Mouse (Mus musculus) heart, embryonic 15.5 days (tissue): ENCODE measurements around the gene Iqschfp. TPM values are rescaled to one million over a fixed set of nuclear protein-coding genes. Genes with fewer than 3 reads are reported as not detected.
A peak's percentile ranks its signal among the peaks of the same experiment; 100 is the strongest.

Experiments
- ATAC-seq: fragments of 200-750 bp; cut with Nextera tagmentation; replicated peaks from 2 replicates; pipeline ENCODE4 v1.8.0; 2017; ENCODE audit warnings: low read depth, moderate TSS enrichment; ENCODE audit not compliant: insufficient number of reproducible peaks, insufficient read depth, low FRiP score
- H3K27ac ChIP-seq: fragments of 300-500 bp; sonication (generic); 2 replicates; pipeline ENCODE4 v1.5.1; 2015; ENCODE audit warnings: mild to moderate bottlenecking, inconsistent platforms
- H3K27me3 ChIP-seq: fragments of 300-500 bp; sonication (generic); 2 replicates; pipeline ENCODE4 v1.6.1; 2015; ENCODE audit warnings: inconsistent platforms
- H3K36me3 ChIP-seq: fragments of 300-500 bp; sonication (generic); 2 replicates; pipeline ENCODE4 v1.6.1; 2015; ENCODE audit warnings: mild to moderate bottlenecking, inconsistent platforms
- H3K4me1 ChIP-seq: fragments of 300-500 bp; sonication (generic); replicated peaks from 2 replicates; pipeline ENCODE4 v1.6.1; 2015; ENCODE audit warnings: inconsistent platforms
- H3K4me2 ChIP-seq: fragments of 300-500 bp; sonication (generic); 2 replicates; pipeline ENCODE4 v1.6.1; 2015; ENCODE audit warnings: inconsistent platforms, mild to moderate bottlenecking, moderate library complexity
- H3K4me3 ChIP-seq: fragments of 300-500 bp; sonication (generic); 2 replicates; pipeline ENCODE4 v1.5.1; 2015; ENCODE audit warnings: mild to moderate bottlenecking, inconsistent platforms
- H3K9ac ChIP-seq: fragments of 300-500 bp; sonication (generic); 2 replicates; pipeline ENCODE4 v1.6.1; 2015; ENCODE audit warnings: mild to moderate bottlenecking, inconsistent platforms
- H3K9me3 ChIP-seq: fragments of 300-500 bp; sonication (generic); replicated peaks from 2 replicates; pipeline ENCODE4 v1.6.1; 2016; ENCODE audit warnings: inconsistent platforms
- WGBS: fragments of 180-500 bp; shearing (Covaris S2); methylation state at CpG from one replicate; pipeline ENCODE4 v1.1.7; 2015; ENCODE audit warnings: mixed read lengths; 5-methylcytosine and 5-hydroxymethylcytosine counted together
- polyA plus RNA-seq: library from polyadenylated mRNA; unstranded; fragments of >200 nt; fragmentation: Nextera tagmentation; extraction: Ambion mirVana; gene quantifications from 2 replicates; pipeline ENCODE4 v1.2.1, GENCODE M21; 2015

The Iqschfp gene
- polyA plus RNA-seq, 1 experiment from 2014 or later, result not detected

DNA sequence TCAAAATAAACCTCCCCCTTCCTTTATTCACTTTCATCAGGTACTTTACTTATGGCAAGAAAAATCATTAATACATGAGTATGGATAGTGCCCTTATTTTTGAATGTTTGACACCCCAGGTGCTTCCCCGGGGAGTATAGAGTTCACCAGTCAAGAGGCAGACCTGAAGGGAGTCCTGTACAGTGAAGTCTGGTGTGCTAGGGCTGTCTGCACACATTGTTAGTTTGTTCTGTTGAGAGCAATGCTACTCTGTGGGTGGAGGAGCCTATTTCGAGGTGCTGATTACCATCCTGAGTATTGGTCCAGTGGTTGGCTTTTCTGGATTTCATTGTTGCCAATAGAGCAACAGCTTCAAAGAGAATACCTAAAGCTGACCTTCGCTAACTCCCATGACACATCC lies 26.1 kb downstream of the Iqschfp start:
- Histone ChIP-seq H3K4me3 (no peak overlapping the region), H3K4me1 (no peaks in the 10 kb centered on the region), H3K27ac (no peak overlapping the region), H3K27me3 (no peaks in the 10 kb centered on the region), H3K4me2 (no peak overlapping the region), H3K36me3 (no peaks in the 10 kb centered on the region), H3K9ac (no peak overlapping the region), H3K9me3 (no peaks in the 10 kb centered on the region)
- WGBS, result 80% methylated on average over 3 of the region's 3 CpGs
- ATAC-seq, result no peak

DNA sequence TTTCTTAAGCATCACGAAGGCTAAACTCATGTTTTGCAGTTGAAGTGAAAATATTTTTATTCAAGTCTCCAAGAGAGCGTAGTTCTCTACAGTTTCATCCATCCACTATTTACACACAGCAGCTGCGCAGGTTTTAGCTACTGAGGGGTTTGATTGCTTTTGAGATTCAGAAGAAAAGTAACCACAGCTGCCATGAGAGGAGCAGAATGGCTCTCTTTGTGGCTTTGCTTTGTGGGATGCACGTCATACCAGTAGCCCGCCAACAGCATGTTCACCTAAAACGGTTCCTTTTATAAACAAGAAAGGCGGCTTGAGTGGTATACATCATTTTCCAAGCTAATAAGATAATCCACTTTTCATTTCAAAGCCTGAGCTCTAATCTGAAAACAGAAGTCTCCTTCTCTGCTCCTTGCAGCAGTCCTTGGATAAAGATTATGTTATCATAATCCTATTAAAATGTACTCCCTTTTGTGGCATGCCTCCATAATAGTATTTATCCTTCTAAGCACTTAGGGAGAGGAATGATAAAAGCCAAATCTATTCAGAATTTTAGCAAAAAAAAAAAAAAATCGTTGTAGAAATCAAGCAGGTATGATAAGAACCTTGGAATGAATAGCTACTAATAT lies 26.7 kb downstream of the Iqschfp start:
- 58% methylated on average over 8 of the region's 8 CpGs for WGBS
- H3K4me3 ChIP-seq, result no peak overlapping the region
- ATAC-seq, result no peak
- no peak overlapping the region for H3K9ac ChIP-seq
- H3K36me3 ChIP-seq, result no peaks in the 10 kb centered on the region
- no peak overlapping the region for H3K4me2 ChIP-seq
- H3K9me3 ChIP-seq, result no peaks in the 10 kb centered on the region
- H3K27ac ChIP-seq, result no peak overlapping the region
- H3K27me3 ChIP-seq, result no peaks in the 10 kb centered on the region
- H3K4me1 ChIP-seq, result no peaks in the 10 kb centered on the region

DNA sequence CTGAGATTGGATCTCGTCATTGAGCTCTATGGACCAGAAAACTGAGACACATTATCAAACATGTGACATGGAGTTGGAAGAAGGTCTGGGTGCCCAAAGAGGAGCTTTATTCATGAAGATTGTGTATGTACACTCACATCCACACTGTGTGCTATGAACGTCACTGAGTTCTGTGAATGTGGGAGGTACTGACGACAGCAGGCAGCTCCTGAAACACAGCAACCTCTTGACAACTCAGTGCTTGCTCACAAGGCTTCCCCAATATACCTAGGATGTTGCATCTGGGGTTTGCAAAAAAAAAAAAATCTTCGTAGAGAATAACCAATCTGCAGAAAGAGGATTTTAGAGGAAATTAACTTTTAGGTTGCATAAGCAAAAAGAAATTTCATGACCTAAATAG lies 31.1 kb downstream of the Iqschfp start:
- Histone ChIP-seq H3K27me3 (no peaks in the 10 kb centered on the region), H3K9ac (no peak overlapping the region), H3K4me1 (no peaks in the 10 kb centered on the region), H3K27ac (no peak overlapping the region), H3K36me3 (no peaks in the 10 kb centered on the region), H3K9me3 (no peaks in the 10 kb centered on the region), H3K4me2 (no peak overlapping the region), H3K4me3 (no peak overlapping the region)
- ATAC-seq, result no peak
- 70% methylated on average over 4 of the region's 4 CpGs for WGBS

DNA sequence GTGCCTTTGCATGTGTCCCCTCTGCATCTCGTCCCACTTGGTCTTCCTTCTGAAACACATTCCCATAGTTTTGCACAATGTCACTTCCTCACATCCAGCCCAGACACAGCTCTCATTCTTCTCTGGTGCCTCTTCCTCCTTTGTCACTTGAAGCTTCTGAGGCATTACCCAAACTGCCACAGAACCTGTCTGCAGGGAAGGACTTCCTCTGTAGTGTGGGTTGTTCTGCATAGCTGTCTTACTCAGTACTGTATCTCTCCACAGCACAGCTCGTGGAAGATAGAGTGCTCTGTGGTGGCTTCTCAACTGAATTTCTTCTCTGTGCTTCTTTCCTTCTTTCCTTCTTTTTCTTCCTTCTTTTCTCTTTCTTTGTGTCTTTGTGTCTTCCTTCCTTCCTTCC lies 33.4 kb downstream of the Iqschfp start:
- WGBS, result 50% methylated on average over 2 of the region's 2 CpGs
- no peak overlapping the region for H3K4me3 ChIP-seq
- no peaks in the 10 kb centered on the region for H3K4me1 ChIP-seq
- no peak overlapping the region for H3K4me2 ChIP-seq
- H3K27ac ChIP-seq, result no peak overlapping the region
- no peaks in the 10 kb centered on the region for H3K36me3 ChIP-seq
- no peak overlapping the region for H3K9ac ChIP-seq
- no peak for ATAC-seq
- H3K27me3 ChIP-seq, result no peaks in the 10 kb centered on the region
- H3K9me3 ChIP-seq, result no peaks in the 10 kb centered on the region

DNA sequence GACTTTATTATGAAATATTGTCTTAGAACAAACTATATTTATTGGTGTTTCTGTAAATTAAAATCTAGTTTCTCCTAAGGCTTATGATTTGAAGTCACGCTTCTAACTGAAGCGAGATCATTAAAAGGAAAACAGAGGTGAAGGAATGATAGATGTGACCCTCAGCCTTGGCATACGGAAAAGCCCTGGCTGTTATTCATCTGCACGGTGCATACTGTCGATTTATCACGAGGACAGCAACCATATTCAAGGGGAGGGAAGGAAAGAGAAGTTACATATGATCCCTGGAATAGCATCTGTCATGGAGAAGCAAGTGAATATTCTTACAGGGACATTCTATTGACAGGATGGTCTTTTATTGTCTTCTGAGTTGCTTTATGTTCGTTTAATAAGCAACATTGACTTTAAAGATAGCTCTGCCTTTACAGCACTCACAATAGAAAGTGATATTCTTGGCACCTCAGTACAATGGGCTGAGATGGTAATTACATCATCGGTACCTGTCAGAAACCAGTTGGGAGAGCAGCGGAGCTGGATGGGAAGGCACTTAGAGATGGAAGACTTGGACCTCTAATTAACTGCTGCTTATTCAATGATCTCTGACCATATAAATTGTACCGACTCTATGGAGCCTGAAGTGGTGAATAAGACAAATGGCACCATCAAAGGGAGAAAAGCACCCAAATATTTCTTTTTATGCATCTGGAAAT lies 38.5 kb downstream of the Iqschfp start:
- Histone ChIP-seq H3K4me2 (no peak overlapping the region), H3K27me3 (no peaks in the 10 kb centered on the region), H3K4me1 (no peaks in the 10 kb centered on the region), H3K4me3 (no peak overlapping the region), H3K36me3 (no peaks in the 10 kb centered on the region), H3K9me3 (no peaks in the 10 kb centered on the region), H3K9ac (no peak overlapping the region), H3K27ac (no peak overlapping the region)
- 78% methylated on average over 10 of the region's 10 CpGs for WGBS
- ATAC-seq, result no peak

DNA sequence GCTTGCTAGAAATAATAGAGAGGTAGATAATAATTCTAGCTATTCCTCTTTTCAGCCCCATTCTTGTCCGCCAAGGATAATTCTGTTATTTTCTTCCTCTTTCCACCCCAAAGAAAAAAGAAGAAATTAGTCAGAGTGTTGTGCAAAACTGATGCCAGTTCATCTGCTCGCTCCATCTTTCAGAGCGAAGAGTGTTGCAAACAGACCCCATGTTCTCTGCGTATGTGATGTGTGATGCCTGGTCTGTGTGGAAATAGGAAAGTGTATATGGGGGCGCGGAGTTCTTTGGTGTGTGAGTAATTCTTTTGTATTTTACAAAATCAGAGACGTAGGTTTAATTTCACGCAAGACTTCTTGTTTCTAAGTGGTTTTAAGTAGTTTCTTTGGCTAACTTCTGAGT lies 39.1 kb downstream of the Iqschfp start:
- WGBS, result 93% methylated on average over 8 of the region's 8 CpGs
- no peaks in the 10 kb centered on the region for H3K9me3 ChIP-seq
- H3K4me2 ChIP-seq, result no peak overlapping the region
- H3K36me3 ChIP-seq, result no peaks in the 10 kb centered on the region
- no peaks in the 10 kb centered on the region for H3K27me3 ChIP-seq
- H3K4me1 ChIP-seq, result no peaks in the 10 kb centered on the region
- ATAC-seq, result no peak
- no peak overlapping the region for H3K4me3 ChIP-seq
- no peak overlapping the region for H3K27ac ChIP-seq
- H3K9ac ChIP-seq, result no peak overlapping the region

DNA sequence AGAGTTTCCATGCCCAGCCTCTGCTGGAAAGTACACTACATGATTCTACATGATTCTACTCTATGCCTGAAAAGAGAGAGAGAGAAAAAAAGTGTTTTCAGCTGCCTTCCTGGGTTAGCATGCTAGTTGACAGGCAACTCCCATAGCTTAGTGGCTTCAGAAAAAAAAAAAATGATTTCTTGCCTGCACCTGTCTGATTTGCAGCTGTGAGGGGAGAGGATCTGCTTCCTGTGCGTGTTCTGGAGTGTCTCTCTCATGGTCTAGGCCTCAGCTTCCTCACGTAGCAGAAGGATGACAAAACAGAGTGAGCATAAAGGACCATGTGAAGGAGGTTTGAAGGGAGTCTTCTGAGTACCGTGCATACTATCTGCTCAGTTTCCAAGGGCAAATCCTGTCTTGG lies 39.9 kb downstream of the Iqschfp start:
- Histone ChIP-seq H3K4me2 (no peak overlapping the region), H3K9me3 (no peaks in the 10 kb centered on the region), H3K4me3 (no peak overlapping the region), H3K4me1 (no peaks in the 10 kb centered on the region), H3K27ac (no peak overlapping the region), H3K27me3 (no peaks in the 10 kb centered on the region), H3K36me3 (no peaks in the 10 kb centered on the region), H3K9ac (no peak overlapping the region)
- 69% methylated on average over 3 of the region's 3 CpGs for WGBS
- no peak for ATAC-seq

DNA sequence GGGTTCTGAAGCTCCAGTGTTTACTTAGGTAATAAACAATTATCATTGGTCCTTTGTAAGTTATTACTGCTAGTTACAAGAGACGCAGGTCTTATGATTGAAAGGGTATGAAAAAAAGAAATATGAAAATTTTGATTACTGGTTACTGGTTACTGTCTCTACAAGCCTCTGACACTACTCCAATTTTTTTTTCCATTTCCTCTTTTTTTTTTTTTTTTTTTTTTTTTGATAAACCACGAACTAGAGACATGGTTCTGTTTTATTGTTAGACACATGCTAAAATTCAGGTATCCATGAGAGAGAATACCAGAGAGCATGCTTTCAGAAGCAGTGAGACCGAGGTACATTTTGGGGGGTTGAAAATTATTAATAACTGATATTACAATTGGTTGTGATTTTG lies 43.8 kb downstream of the Iqschfp start:
- WGBS, result 65% methylated on average over 3 of the region's 3 CpGs
- no peak overlapping the region for H3K4me3 ChIP-seq
- H3K9ac ChIP-seq, result no peak overlapping the region
- no peaks in the 10 kb centered on the region for H3K36me3 ChIP-seq
- no peak for ATAC-seq
- no peaks in the 10 kb centered on the region for H3K27me3 ChIP-seq
- H3K4me1 ChIP-seq, result no peaks in the 10 kb centered on the region
- no peaks in the 10 kb centered on the region for H3K9me3 ChIP-seq
- no peak overlapping the region for H3K27ac ChIP-seq
- H3K4me2 ChIP-seq, result no peak overlapping the region

DNA sequence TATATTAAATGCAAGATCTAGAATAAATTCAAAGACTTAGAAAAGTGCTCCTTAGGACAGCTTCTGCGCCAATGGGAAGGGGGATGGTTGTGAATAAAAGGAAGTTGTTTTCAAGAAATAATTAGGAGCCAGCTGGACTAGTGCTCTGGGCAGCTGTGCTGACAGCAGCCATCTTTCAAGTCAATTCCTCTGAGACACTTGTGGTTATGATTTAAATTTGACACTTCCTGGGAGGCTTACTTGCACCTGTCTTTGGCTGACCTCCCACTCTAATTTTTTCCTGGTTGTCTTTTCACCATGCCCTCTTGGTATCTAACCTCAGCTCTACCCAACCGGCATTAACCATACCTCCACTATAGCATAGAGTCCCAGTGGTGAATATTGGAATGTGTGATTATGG lies 55.0 kb downstream of the Iqschfp start:
- 73% methylated on average over 2 of the region's 2 CpGs for WGBS
- Histone ChIP-seq H3K4me3 (no peak overlapping the region), H3K4me2 (no peak overlapping the region), H3K4me1 (peaks cover 4% of the 10 kb centered on the region; the same call in 1 of the 2 replicates), H3K27ac (no peak overlapping the region), H3K27me3 (no peaks in the 10 kb centered on the region), H3K9me3 (no peaks in the 10 kb centered on the region), H3K9ac (no peak overlapping the region), H3K36me3 (no peaks in the 10 kb centered on the region)
- ATAC-seq, result no peak

DNA sequence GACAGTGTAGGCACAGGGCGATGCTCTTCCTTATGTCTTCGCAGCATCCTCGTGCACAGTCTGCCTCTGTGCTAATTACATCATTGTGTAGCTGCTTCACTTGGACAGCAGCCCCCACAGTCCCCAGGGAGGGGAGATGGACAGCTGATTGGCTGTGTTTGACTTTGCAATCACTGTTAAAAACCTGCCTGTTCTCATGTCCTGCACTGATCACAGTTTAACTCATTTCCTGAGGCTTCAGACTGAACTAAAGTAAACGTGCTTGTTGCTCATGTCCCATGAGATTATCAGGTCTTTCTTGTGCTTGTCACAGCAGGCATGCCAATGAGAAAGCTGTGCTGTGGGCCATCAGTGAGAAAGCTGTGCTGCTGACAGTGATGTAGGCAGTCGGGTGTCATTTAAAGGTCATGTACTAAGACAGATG lies 60.5 kb downstream of the Iqschfp start:
- 36% methylated on average over 5 of the region's 5 CpGs for WGBS
- Histone ChIP-seq H3K9me3 (no peaks in the 10 kb centered on the region), H3K27ac (no peak overlapping the region), H3K36me3 (no peaks in the 10 kb centered on the region), H3K4me2 (no peak overlapping the region), H3K4me1 (no peaks in the 10 kb centered on the region), H3K27me3 (no peaks in the 10 kb centered on the region), H3K4me3 (no peak overlapping the region), H3K9ac (no peak overlapping the region)
- ATAC-seq, result peak; percentile 62; the same call in 1 of the 2 replicates

DNA sequence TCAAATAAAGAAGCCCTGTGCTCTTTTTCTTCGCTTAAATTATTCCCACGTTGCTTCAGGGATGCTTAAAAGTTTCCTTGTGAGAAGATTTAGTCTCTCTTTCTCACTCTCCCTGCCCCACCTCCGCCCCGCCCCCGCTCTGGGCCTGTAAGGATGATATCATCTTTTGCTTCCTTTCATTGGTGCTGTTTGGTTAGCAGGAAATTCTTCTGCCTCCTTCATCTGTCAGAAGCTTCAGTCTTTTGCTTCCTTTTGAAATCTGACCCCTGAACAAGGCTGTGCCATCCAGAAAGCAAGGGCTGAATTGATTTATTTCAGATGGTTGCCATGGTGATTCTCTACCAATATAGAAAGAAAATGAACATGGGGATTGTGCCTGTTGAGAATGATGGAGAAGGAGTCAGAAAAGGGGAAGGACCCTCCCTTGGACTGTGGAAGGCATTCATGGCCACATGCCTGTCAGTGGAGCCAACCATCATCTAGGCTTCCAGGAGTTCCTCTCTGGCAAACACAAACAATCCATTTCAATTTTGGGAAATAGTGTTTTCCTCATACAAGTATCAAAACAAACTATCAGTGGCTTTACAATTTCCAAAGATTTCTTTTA lies 62.5 kb downstream of the Iqschfp start:
- no peak for ATAC-seq
- H3K9me3 ChIP-seq, result no peaks in the 10 kb centered on the region
- no peaks in the 10 kb centered on the region for H3K36me3 ChIP-seq
- WGBS, result 41% methylated on average over 5 of the region's 5 CpGs
- no peak overlapping the region for H3K4me3 ChIP-seq
- H3K4me2 ChIP-seq, result no peak overlapping the region
- no peaks in the 10 kb centered on the region for H3K4me1 ChIP-seq
- H3K27me3 ChIP-seq, result no peaks in the 10 kb centered on the region
- no peak overlapping the region for H3K27ac ChIP-seq
- H3K9ac ChIP-seq, result no peak overlapping the region

DNA sequence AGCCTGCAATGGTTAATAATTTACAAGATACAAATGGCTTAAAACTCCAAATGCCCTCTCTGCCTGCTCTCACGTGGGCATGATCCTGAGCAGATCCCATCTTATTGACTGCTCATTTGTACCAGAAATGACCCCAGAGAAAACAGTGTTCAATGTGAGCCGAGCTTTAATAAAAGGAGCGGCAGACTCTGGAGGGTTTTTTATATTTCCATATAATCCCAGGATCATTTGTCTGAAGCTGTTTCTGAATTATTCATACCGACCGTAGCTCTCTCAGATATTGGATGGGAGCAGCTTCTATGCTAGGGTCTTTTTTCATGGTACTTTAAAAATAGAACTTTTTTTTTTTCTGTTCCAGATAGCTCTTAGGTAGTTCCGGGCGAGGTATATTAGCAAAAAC lies 67.6 kb downstream of the Iqschfp start:
- 58% methylated on average over 7 of the region's 7 CpGs for WGBS
- Histone ChIP-seq H3K4me2 (no peak overlapping the region), H3K36me3 (no peaks in the 10 kb centered on the region), H3K9me3 (no peaks in the 10 kb centered on the region), H3K27me3 (no peaks in the 10 kb centered on the region), H3K27ac (no peak overlapping the region), H3K4me3 (no peak overlapping the region), H3K9ac (no peak overlapping the region), H3K4me1 (no peaks in the 10 kb centered on the region)
- ATAC-seq, result no peak
